Mouse (Mus musculus): Measurements from ENCODE around the gene Runx2. TPM values are rescaled to one million over a fixed set of nuclear protein-coding genes. Genes with fewer than 3 reads are reported as not detected.

Runx2 gene
- polyA plus RNA-seq (2014; fragmentation: Nextera tagmentation; extraction: Ambion mirVana), result 0.25 TPM in 2 replicates

DNA sequence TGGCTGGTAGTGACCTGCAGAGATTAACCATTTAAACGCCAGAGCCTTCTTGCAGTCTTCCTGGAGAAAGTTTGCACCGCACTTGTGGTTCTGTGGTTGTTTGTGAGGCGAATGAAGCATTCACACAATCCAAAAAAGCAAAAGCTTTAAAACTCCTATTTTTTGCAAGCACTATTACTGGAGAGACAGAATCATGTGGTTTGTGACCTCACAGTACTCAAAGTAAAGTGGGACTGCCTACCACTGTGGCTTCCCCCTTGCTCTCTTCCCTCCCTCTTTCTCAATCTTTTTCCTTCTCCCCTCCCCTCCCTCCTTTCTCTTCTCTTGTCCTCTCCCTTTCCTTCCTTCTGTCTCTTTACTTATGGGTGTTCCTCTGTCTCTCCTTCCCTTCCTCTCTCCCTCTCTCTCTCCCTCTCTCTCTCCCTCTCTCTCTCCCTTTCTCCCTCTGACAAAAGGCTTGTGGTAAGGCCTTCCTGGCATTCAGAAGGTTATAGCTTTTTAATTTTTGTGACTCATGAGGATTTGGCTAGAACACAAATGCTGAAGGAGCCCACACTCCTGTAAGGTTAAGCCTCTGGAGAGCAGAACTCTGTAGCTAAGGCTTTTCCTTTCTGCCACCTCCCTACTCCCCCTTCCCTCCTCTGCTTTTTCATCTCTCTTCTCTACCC lies at the start of gene Runx2:
Runx2 (minus strand) TSS at position 290 of the 668 bp plus-strand sequence.
- DNase-seq (ENCODE audit: low spot score) (no peak), ATAC-seq (no peak)
- Histone ChIP-seq H3K36me3 (ENCODE audit: control insufficient read depth, insufficient read depth, low read length) (no peaks in the 10 kb centered on the region), H3K27me3 (replicated peaks; ENCODE audit: control insufficient read depth, insufficient read depth, low read length) (no peaks in the 10 kb centered on the region), H3K4me3 (ENCODE audit: low read depth, low read length) (no peak within 1 kb of the TSS), H3K27ac (ENCODE audit: low read depth, low read length) (no peak within 1 kb of the TSS), H3K9ac (ENCODE audit: low read length) (no peak within 1 kb of the TSS), H3K4me1 (ENCODE audit: control insufficient read depth, insufficient read depth, low read length) (no peaks in the 10 kb centered on the region), H3K4me2 (ENCODE audit: low read length) (no peak within 1 kb of the TSS), H3K9me3 (replicated peaks; ENCODE audit: control insufficient read depth, low read length) (no peaks in the 10 kb centered on the region)
- WGBS, result 37% methylated on average over 3 of the region's 3 CpGs

DNA sequence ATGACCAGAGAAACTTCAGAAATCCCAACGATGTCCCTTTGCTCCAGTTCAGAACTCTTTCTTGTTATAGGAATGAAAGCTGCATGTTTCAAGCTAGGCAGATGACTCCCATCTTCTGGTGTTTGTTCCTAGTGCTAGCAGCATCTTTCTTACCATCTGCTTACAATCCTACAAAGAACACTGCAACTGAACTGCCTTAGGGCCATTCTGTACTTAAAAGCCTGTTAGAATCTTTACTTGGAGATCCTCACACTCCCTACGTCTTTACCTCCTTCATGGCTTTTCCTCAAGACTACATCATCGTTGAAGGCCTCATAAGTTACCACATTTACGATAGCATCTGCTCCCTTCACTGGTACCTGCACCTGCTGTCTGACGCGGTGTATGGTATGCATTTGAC lies 48.6 kb upstream of the Runx2 start:
- 95% methylated on average over 6 of the region's 6 CpGs for WGBS

GRCm38 (mm10) chr17:44842184-44842583 lies 27.6 kb upstream of the Runx2 start:
- Histone ChIP-seq H3K4me1 (ENCODE audit: control insufficient read depth, insufficient read depth, low read length) (no peaks in the 10 kb centered on the region), H3K9me3 (replicated peaks; ENCODE audit: control insufficient read depth, low read length) (no peaks in the 10 kb centered on the region), H3K36me3 (ENCODE audit: control insufficient read depth, insufficient read depth, low read length) (no peaks in the 10 kb centered on the region), H3K9ac (ENCODE audit: low read length) (no peak overlapping the region), H3K27me3 (replicated peaks; ENCODE audit: control insufficient read depth, insufficient read depth, low read length) (no peaks in the 10 kb centered on the region), H3K4me3 (ENCODE audit: low read depth, low read length) (no peak overlapping the region), H3K4me2 (ENCODE audit: low read length) (no peak overlapping the region), H3K27ac (ENCODE audit: low read depth, low read length) (no peak overlapping the region)
- 82% methylated on average over 4 of the region's 4 CpGs for WGBS
- ATAC-seq (no peak), DNase-seq (ENCODE audit: low spot score) (no peak)

More for the DNA sequence above, 48.6 kb upstream of the Runx2 start:
- H3K27me3 ChIP-seq (replicated peaks; ENCODE audit: control insufficient read depth, insufficient read depth, low read length), result no peaks in the 10 kb centered on the region
- no peaks in the 10 kb centered on the region for H3K4me1 ChIP-seq (ENCODE audit: control insufficient read depth, insufficient read depth, low read length)
- no peaks in the 10 kb centered on the region for H3K36me3 ChIP-seq (ENCODE audit: control insufficient read depth, insufficient read depth, low read length)
- no peak overlapping the region for H3K4me3 ChIP-seq (ENCODE audit: low read depth, low read length)
- no peak overlapping the region for H3K9ac ChIP-seq (ENCODE audit: low read length)
- ATAC-seq (no peak), DNase-seq (ENCODE audit: low spot score) (no peak)
- no peaks in the 10 kb centered on the region for H3K9me3 ChIP-seq (replicated peaks; ENCODE audit: control insufficient read depth, low read length)
- no peak overlapping the region for H3K27ac ChIP-seq (ENCODE audit: low read depth, low read length)
- no peak overlapping the region for H3K4me2 ChIP-seq (ENCODE audit: low read length)

- no peak overlapping the region for H3K4me2 ChIP-seq (ENCODE audit: low read length)
- H3K4me1 ChIP-seq (ENCODE audit: control insufficient read depth, insufficient read depth, low read length), result no peaks in the 10 kb centered on the region
- H3K9me3 ChIP-seq (replicated peaks; ENCODE audit: control insufficient read depth, low read length), result no peaks in the 10 kb centered on the region
- no peak overlapping the region for H3K9ac ChIP-seq (ENCODE audit: low read length)
- ATAC-seq (no peak), DNase-seq (ENCODE audit: low spot score) (no peak)
- 89% methylated on average over 1 of the region's 1 CpGs for WGBS
- H3K27ac ChIP-seq (ENCODE audit: low read depth, low read length), result no peak overlapping the region
- H3K27me3 ChIP-seq (replicated peaks; ENCODE audit: control insufficient read depth, insufficient read depth, low read length), result no peaks in the 10 kb centered on the region
- H3K4me3 ChIP-seq (ENCODE audit: low read depth, low read length), result no peak overlapping the region
- H3K36me3 ChIP-seq (ENCODE audit: control insufficient read depth, insufficient read depth, low read length), result no peaks in the 10 kb centered on the region
These were observed 16.6 kb upstream of the Runx2 start for GRCm38 (mm10) chr17:44831201-44831600.

DNA sequence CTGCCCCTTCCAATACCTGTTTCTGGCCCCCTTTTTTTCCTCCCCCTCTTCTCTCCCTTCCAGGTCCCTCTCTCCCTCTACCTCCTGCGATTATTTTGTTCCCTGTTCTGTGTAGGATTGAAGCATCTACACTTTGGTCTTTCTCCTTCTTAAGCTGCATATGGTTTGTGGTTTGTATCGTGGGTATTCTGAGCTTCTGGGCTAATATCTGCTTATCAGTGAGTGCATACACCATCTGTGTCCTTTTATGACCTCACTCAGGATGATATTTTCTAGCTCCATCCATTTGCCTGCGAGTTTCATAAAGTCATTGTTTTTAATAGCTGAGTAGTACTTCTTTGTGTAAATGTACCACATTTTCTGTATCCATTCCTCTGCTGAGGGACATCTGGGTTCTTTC lies 15.0 kb upstream of the Runx2 start:
- Histone ChIP-seq H3K9ac (ENCODE audit: low read length) (no peak overlapping the region), H3K4me3 (ENCODE audit: low read depth, low read length) (no peak overlapping the region), H3K27ac (ENCODE audit: low read depth, low read length) (no peak overlapping the region), H3K9me3 (replicated peaks; ENCODE audit: control insufficient read depth, low read length) (no peaks in the 10 kb centered on the region), H3K4me1 (ENCODE audit: control insufficient read depth, insufficient read depth, low read length) (no peaks in the 10 kb centered on the region), H3K36me3 (ENCODE audit: control insufficient read depth, insufficient read depth, low read length) (no peaks in the 10 kb centered on the region), H3K4me2 (ENCODE audit: low read length) (no peak overlapping the region), H3K27me3 (replicated peaks; ENCODE audit: control insufficient read depth, insufficient read depth, low read length) (no peaks in the 10 kb centered on the region)
- DNase-seq (ENCODE audit: low spot score) (no peak), ATAC-seq (no peak)
- WGBS, result 95% methylated on average over 3 of the region's 3 CpGs

- Histone ChIP-seq H3K4me3 (ENCODE audit: low read depth, low read length) (no peak overlapping the region), H3K4me2 (ENCODE audit: low read length) (no peak overlapping the region), H3K9ac (ENCODE audit: low read length) (no peak overlapping the region), H3K27ac (ENCODE audit: low read depth, low read length) (no peak overlapping the region), H3K27me3 (replicated peaks; ENCODE audit: control insufficient read depth, insufficient read depth, low read length) (no peaks in the 10 kb centered on the region), H3K4me1 (ENCODE audit: control insufficient read depth, insufficient read depth, low read length) (no peaks in the 10 kb centered on the region), H3K36me3 (ENCODE audit: control insufficient read depth, insufficient read depth, low read length) (no peaks in the 10 kb centered on the region), H3K9me3 (replicated peaks; ENCODE audit: control insufficient read depth, low read length) (no peaks in the 10 kb centered on the region)
- WGBS, result 83% methylated on average over 4 of the region's 4 CpGs
- DNase-seq (ENCODE audit: low spot score) (no peak), ATAC-seq (no peak)
These were observed 13.4 kb upstream of the Runx2 start for GRCm38 (mm10) chr17:44827964-44828363.

- Histone ChIP-seq H3K4me1 (ENCODE audit: control insufficient read depth, insufficient read depth, low read length) (no peaks in the 10 kb centered on the region), H3K4me2 (ENCODE audit: low read length) (no peak overlapping the region), H3K9me3 (replicated peaks; ENCODE audit: control insufficient read depth, low read length) (no peaks in the 10 kb centered on the region), H3K4me3 (ENCODE audit: low read depth, low read length) (no peak overlapping the region), H3K36me3 (ENCODE audit: control insufficient read depth, insufficient read depth, low read length) (no peaks in the 10 kb centered on the region), H3K9ac (ENCODE audit: low read length) (no peak overlapping the region), H3K27me3 (replicated peaks; ENCODE audit: control insufficient read depth, insufficient read depth, low read length) (no peaks in the 10 kb centered on the region), H3K27ac (ENCODE audit: low read depth, low read length) (no peak overlapping the region)
- WGBS, result 87% methylated on average over 3 of the region's 3 CpGs
- DNase-seq (ENCODE audit: low spot score) (no peak), ATAC-seq (no peak)
These were observed 12.5 kb upstream of the Runx2 start for GRCm38 (mm10) chr17:44827124-44827523.

DNA sequence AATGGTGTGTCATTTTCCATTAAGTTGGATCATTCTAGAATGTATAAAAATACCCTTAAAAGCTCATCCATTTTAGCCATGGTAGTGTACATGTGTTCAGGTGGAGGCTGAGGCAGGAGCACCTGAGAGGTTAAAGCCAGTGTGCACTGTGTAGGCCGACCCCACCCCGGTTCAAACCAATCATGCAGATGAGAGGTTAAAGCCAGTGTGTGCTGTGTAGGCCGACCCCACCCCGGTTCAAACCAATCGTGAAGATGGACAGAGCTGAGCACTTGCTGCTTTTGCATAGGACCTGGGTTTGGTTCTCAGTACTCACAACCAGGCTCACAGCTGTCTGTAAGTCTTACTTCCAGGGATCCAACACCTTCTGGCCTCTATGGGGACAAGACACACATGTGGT lies 7.3 kb upstream of the Runx2 start:
- Histone ChIP-seq H3K27ac (ENCODE audit: low read depth, low read length) (no peak overlapping the region), H3K4me2 (ENCODE audit: low read length) (no peak overlapping the region), H3K9ac (ENCODE audit: low read length) (no peak overlapping the region), H3K36me3 (ENCODE audit: control insufficient read depth, insufficient read depth, low read length) (no peaks in the 10 kb centered on the region), H3K27me3 (replicated peaks; ENCODE audit: control insufficient read depth, insufficient read depth, low read length) (no peaks in the 10 kb centered on the region), H3K4me1 (ENCODE audit: control insufficient read depth, insufficient read depth, low read length) (no peaks in the 10 kb centered on the region), H3K4me3 (ENCODE audit: low read depth, low read length) (no peak overlapping the region), H3K9me3 (replicated peaks; ENCODE audit: control insufficient read depth, low read length) (no peaks in the 10 kb centered on the region)
- ATAC-seq, result no peak
- DNase-seq (ENCODE audit: low spot score), result no peak
- 84% methylated on average over 5 of the region's 5 CpGs for WGBS

- Histone ChIP-seq H3K27me3 (replicated peaks; ENCODE audit: control insufficient read depth, insufficient read depth, low read length) (no peaks in the 10 kb centered on the region), H3K27ac (ENCODE audit: low read depth, low read length) (no peak overlapping the region), H3K9ac (ENCODE audit: low read length) (no peak overlapping the region), H3K9me3 (replicated peaks; ENCODE audit: control insufficient read depth, low read length) (no peaks in the 10 kb centered on the region), H3K4me1 (ENCODE audit: control insufficient read depth, insufficient read depth, low read length) (no peaks in the 10 kb centered on the region), H3K4me3 (ENCODE audit: low read depth, low read length) (no peak overlapping the region), H3K36me3 (ENCODE audit: control insufficient read depth, insufficient read depth, low read length) (no peaks in the 10 kb centered on the region), H3K4me2 (ENCODE audit: low read length) (no peak overlapping the region)
- ATAC-seq, result no peak
- no peak for DNase-seq (ENCODE audit: low spot score)
- WGBS, result 69% methylated on average over 4 of the region's 4 CpGs
These were observed 5.2 kb upstream of the Runx2 start for GRCm38 (mm10) chr17:44819816-44820215.
